21 mouse cellular contexts compared by ENCODE assay signal in genomic region chr13:30689475-30689874, GRCm38 (mm10). TPM values are rescaled to one million over a fixed set of nuclear protein-coding genes. Genes with fewer than 3 reads are reported as not detected.
"Had no signal": no experiment of that assay in that cellular context is flagged by ENCODE, and none has a peak within 500 bp of the region (broad histone marks: within the 10 kb centered on the region; RNA-seq: fewer than 3 reads in every experiment).

No protein-coding gene starts in this region.

- H3K4me2 ChIP-seq: heart, embryonic 11.5 days; heart, embryonic 13.5 days; heart, embryonic 15.5 days; hindbrain, embryonic 12.5 days; hindbrain, embryonic 14.5 days; intestine, embryonic 15.5 days; limb, embryonic 12.5 days; liver, embryonic 11.5 days; liver, embryonic 13.5 days; liver, embryonic 15.5 days had no signal

- H3K9ac ChIP-seq: heart, embryonic 13.5 days; heart, embryonic 15.5 days; hindbrain, embryonic 12.5 days; hindbrain, embryonic 14.5 days; intestine, embryonic 15.5 days; limb, embryonic 12.5 days; liver, embryonic 13.5 days; liver, embryonic 15.5 days had no signal

- H3K27ac ChIP-seq: heart, embryonic 13.5 days; heart, embryonic 15.5 days; hindbrain, embryonic 10.5 days; hindbrain, embryonic 12.5 days; hindbrain, embryonic 14.5 days; intestine, embryonic 15.5 days; limb, embryonic 10.5 days; limb, embryonic 12.5 days; liver, embryonic 13.5 days; liver, embryonic 15.5 days had no signal

- H3K9me3 ChIP-seq: heart, embryonic 13.5 days; heart, embryonic 15.5 days; hindbrain, embryonic 10.5 days; hindbrain, embryonic 12.5 days; intestine, embryonic 15.5 days; limb, embryonic 10.5 days; limb, embryonic 12.5 days; liver, embryonic 13.5 days; liver, embryonic 15.5 days had no signal

- H3K4me3 ChIP-seq: heart, embryonic 13.5 days; heart, embryonic 15.5 days; hindbrain, embryonic 10.5 days; hindbrain, embryonic 12.5 days; intestine, embryonic 15.5 days; limb, embryonic 10.5 days; limb, embryonic 12.5 days; liver, embryonic 13.5 days; liver, embryonic 15.5 days had no signal

- DNase-seq: gastrocnemius, postnatal 25 days; heart, adult 18-20 months; heart, postnatal 4 days; kidney, adult 18-20 months; kidney, adult 8-10 months; kidney, postnatal 10 days; kidney, postnatal 25 days; kidney, postnatal 4 days; liver; liver, embryonic 13.5 days had no signal

- H3K27me3 ChIP-seq: heart, embryonic 13.5 days; heart, embryonic 15.5 days; hindbrain, embryonic 12.5 days; intestine, embryonic 15.5 days; limb, embryonic 12.5 days; liver, embryonic 13.5 days; liver, embryonic 15.5 days had no signal

- H3K36me3 ChIP-seq: heart, embryonic 13.5 days; heart, embryonic 15.5 days; hindbrain, embryonic 10.5 days; hindbrain, embryonic 12.5 days; intestine, embryonic 15.5 days; limb, embryonic 10.5 days; limb, embryonic 12.5 days; liver, embryonic 13.5 days; liver, embryonic 15.5 days had no signal

- H3K4me1 ChIP-seq: heart, embryonic 13.5 days; hindbrain, embryonic 10.5 days; hindbrain, embryonic 12.5 days; intestine, embryonic 15.5 days; limb, embryonic 10.5 days; liver, embryonic 13.5 days; liver, embryonic 15.5 days had no signal

RNA-seq across cellular contexts. Expression of gene Irf4, which starts 59.6 kb away (rescaled TPM):
- polyA plus RNA-seq: hindbrain, embryonic 10.5 days; limb, embryonic 10.5 days; limb, embryonic 12.5 days had no signal
